Mouse (Mus musculus) forebrain, postnatal 0 days (tissue): ENCODE measurements around the gene Ddah1. TPM values are rescaled to one million over a fixed set of nuclear protein-coding genes. Genes with fewer than 3 reads are reported as not detected.

ENCODE experiments used
- ATAC-seq: fragments of 200-750 bp; cut with Nextera tagmentation; 2 replicates; pipeline ENCODE4 v1.8.0; 2017; ENCODE audit warnings: mild to moderate bottlenecking, moderate library complexity
- DNase-seq: peaks from one replicate; pipeline ENCODE4 v3.0.0-alpha.2; 2015
- H3K27ac ChIP-seq: fragments of 300-500 bp; sonication (generic); 2 replicates; pipeline ENCODE4 v1.5.1; 2014; ENCODE audit warnings: low read depth, mild to moderate bottlenecking, antibody characterized with exemption, low read length, moderate library complexity, mixed read lengths
- H3K27me3 ChIP-seq: fragments of 300-500 bp; sonication (generic); 2 replicates; pipeline ENCODE4 v1.6.1; 2014; ENCODE audit warnings: mild to moderate bottlenecking, low read length, mixed read lengths; ENCODE audit not compliant: insufficient read depth
- H3K36me3 ChIP-seq: fragments of 300-500 bp; sonication (generic); 2 replicates; pipeline ENCODE4 v1.6.1; 2014; ENCODE audit warnings: mild to moderate bottlenecking, moderate library complexity; ENCODE audit not compliant: insufficient read depth
- H3K4me1 ChIP-seq: fragments of 300-500 bp; sonication (generic); 2 replicates; pipeline ENCODE4 v1.6.1; 2014; ENCODE audit warnings: antibody characterized with exemption; ENCODE audit not compliant: insufficient read depth
- H3K4me2 ChIP-seq: fragments of 300-500 bp; sonication (generic); 2 replicates; pipeline ENCODE4 v1.6.1; 2014; ENCODE audit warnings: low read depth, mild to moderate bottlenecking, moderate library complexity
- H3K4me3 ChIP-seq: fragments of 300-500 bp; sonication (generic); 2 replicates; pipeline ENCODE4 v1.5.1; 2014; ENCODE audit warnings: low read depth, low read length, mixed read lengths
- H3K9ac ChIP-seq: fragments of 300-500 bp; sonication (generic); 2 replicates; pipeline ENCODE4 v1.6.1; 2014; ENCODE audit warnings: mild to moderate bottlenecking
- H3K9me3 ChIP-seq: fragments of 300-500 bp; sonication (generic); 2 replicates; pipeline ENCODE4 v1.6.1; 2016; ENCODE audit warnings: low read length
- CTCF ChIP-seq: sonication (generic); IDR thresholded peaks from 2 replicates; pipeline ENCODE4 v1.5.1; 2016; ENCODE audit warnings: antibody characterized with exemption, control low read depth, low read depth
- WGBS: fragments of 180-500 bp; shearing (Covaris S2); extraction: QIAGEN DNeasy Blood & Tissue Kit; methylation state at CpG from one replicate; pipeline ENCODE4 v1.1.7; 2014; 5-methylcytosine and 5-hydroxymethylcytosine counted together
- polyA plus RNA-seq: library from polyadenylated mRNA; unstranded; fragments of >200 nt; fragmentation: Nextera tagmentation; extraction: Ambion mirVana; gene quantifications from 2 replicates; pipeline ENCODE4 v1.2.1, GENCODE M21; 2015
- total RNA-seq: library from RNA; depleted of rRNA; stranded (reverse); fragments of >200 nt; gene quantifications from 2 replicates; pipeline ENCODE4 v1.2.3, GENCODE M21; 2014

Gene Ddah1
- total and polyA plus RNA-seq, 2 experiments from 2014 or later = 147 to 206 TPM

GRCm38 (mm10) chr3:145775862-145776261, 17.4 kb downstream of the Ddah1 start:
- no peak for TF ChIP-seq CTCF
- H3K9ac ChIP-seq = no peak overlapping the region
- H3K36me3 ChIP-seq = no peaks in the 10 kb centered on the region
- no peaks in the 10 kb centered on the region for H3K27me3 ChIP-seq
- DNase-seq (no peak), ATAC-seq (no peak)
- no peaks in the 10 kb centered on the region for H3K9me3 ChIP-seq
- H3K4me3 ChIP-seq = no peak overlapping the region
- no peak overlapping the region for H3K4me2 ChIP-seq
- whole genome bisulfite sequencing = 80% methylated on average over 5 of the region's 5 CpGs
- H3K4me1 ChIP-seq = no peaks in the 10 kb centered on the region
- H3K27ac ChIP-seq = no peak overlapping the region

GRCm38 (mm10) chr3:145777006-145777405, 18.5 kb downstream of the Ddah1 start:
- Histone ChIP-seq H3K36me3 (no peaks in the 10 kb centered on the region), H3K4me3 (no peak overlapping the region), H3K4me2 (no peak overlapping the region), H3K9me3 (no peaks in the 10 kb centered on the region), H3K27ac (no peak overlapping the region), H3K9ac (no peak overlapping the region), H3K4me1 (no peaks in the 10 kb centered on the region), H3K27me3 (no peaks in the 10 kb centered on the region)
- 84% methylated on average over 15 of the region's 15 CpGs for WGBS
- no peak for ATAC-seq
- TF ChIP-seq CTCF = no peak
- DNase-seq = no peak

GRCm38 (mm10) chr3:145778406-145778922, 20.0 kb downstream of the Ddah1 start:
- no peak for ATAC-seq
- H3K4me3 ChIP-seq = no peak overlapping the region
- no peak overlapping the region for H3K4me2 ChIP-seq
- no peaks in the 10 kb centered on the region for H3K27me3 ChIP-seq
- DNase-seq = no peak
- no peak overlapping the region for H3K9ac ChIP-seq
- no peaks in the 10 kb centered on the region for H3K36me3 ChIP-seq
- WGBS = 71% methylated on average over 6 of the region's 6 CpGs
- H3K9me3 ChIP-seq = no peaks in the 10 kb centered on the region
- TF ChIP-seq CTCF = no peak
- no peaks in the 10 kb centered on the region for H3K4me1 ChIP-seq
- H3K27ac ChIP-seq = no peak overlapping the region

- TF ChIP-seq CTCF = no peak
- Histone ChIP-seq H3K4me1 (no peaks in the 10 kb centered on the region), H3K27ac (no peak overlapping the region), H3K27me3 (no peaks in the 10 kb centered on the region; the same call in 1 of the 2 replicates), H3K36me3 (no peaks in the 10 kb centered on the region), H3K9ac (no peak overlapping the region), H3K4me3 (no peak overlapping the region), H3K4me2 (no peak overlapping the region), H3K9me3 (no peaks in the 10 kb centered on the region)
- DNase-seq = no peak
- ATAC-seq = no peak
- 59% methylated on average over 5 of the region's 5 CpGs for WGBS
These were observed 21.0 kb downstream of the Ddah1 start for GRCm38 (mm10) chr3:145779279-145779973.

- Histone ChIP-seq H3K4me3 (no peak overlapping the region), H3K27ac (no peak overlapping the region), H3K4me1 (no peaks in the 10 kb centered on the region), H3K4me2 (no peak overlapping the region), H3K9ac (no peak overlapping the region), H3K36me3 (no peaks in the 10 kb centered on the region), H3K27me3 (no peaks in the 10 kb centered on the region; the same call in 1 of the 2 replicates), H3K9me3 (no peaks in the 10 kb centered on the region)
- WGBS = 82% methylated on average over 14 of the region's 14 CpGs
- no peak for TF ChIP-seq CTCF
- DNase-seq (no peak), ATAC-seq (no peak)
These were observed 22.4 kb downstream of the Ddah1 start for GRCm38 (mm10) chr3:145780784-145781442.

- H3K4me2 ChIP-seq = no peak overlapping the region
- ATAC-seq (no peak), DNase-seq (no peak)
- WGBS = 81% methylated on average over 7 of the region's 7 CpGs
- no peaks in the 10 kb centered on the region for H3K36me3 ChIP-seq
- no peaks in the 10 kb centered on the region for H3K9me3 ChIP-seq
- no peaks in the 10 kb centered on the region for H3K4me1 ChIP-seq
- no peak for TF ChIP-seq CTCF
- H3K9ac ChIP-seq = no peak overlapping the region
- H3K4me3 ChIP-seq = no peak overlapping the region
- peaks cover 4% of the 10 kb centered on the region for H3K27me3 ChIP-seq
- H3K27ac ChIP-seq = no peak overlapping the region
These were observed 26.8 kb downstream of the Ddah1 start for GRCm38 (mm10) chr3:145785244-145785643.

GRCm38 (mm10) chr3:145787303-145787702, 28.8 kb downstream of the Ddah1 start:
- H3K4me1 ChIP-seq = no peaks in the 10 kb centered on the region
- no peak overlapping the region for H3K9ac ChIP-seq
- peaks cover 4% of the 10 kb centered on the region for H3K27me3 ChIP-seq
- no peak for ATAC-seq
- 85% methylated on average over 9 of the region's 9 CpGs for WGBS
- no peaks in the 10 kb centered on the region for H3K36me3 ChIP-seq
- no peak overlapping the region for H3K27ac ChIP-seq
- no peak for DNase-seq
- no peak for TF ChIP-seq CTCF
- H3K4me2 ChIP-seq = no peak overlapping the region
- no peaks in the 10 kb centered on the region for H3K9me3 ChIP-seq
- no peak overlapping the region for H3K4me3 ChIP-seq
